Mouse (Mus musculus) embryo, embryonic 10 days (tissue): ENCODE data around the gene Eid3.

ENCODE experiments used
- DNase-seq: peaks from one replicate; pipeline ENCODE4 v3.0.0-alpha.2; 2015; ENCODE audit warnings: low spot score

Eid3 gene

DNA sequence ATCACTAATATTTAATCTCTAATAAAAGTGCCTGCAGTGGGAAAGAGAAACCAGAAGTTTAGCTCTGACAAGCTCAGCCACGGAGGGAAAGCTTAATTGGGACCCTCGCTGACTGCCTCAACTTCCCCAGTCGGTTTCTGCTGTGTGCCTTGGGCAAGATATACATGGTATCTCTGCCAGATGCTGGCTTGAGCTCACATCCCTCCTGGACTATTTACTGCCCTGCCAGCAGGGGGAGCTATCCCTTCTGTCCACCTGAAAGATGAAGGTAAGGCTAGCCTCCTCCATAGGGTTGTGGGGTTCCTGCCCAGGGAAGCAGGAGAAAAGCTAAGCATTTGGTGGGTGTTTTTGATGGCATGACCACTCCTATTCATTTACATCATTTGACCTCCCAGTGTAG is 43.8 kb downstream of the Eid3 start:
- no peak for DNase-seq

- DNase-seq: no peak
These were observed 46.8 kb downstream of the Eid3 start for GRCm38 (mm10) chr10:82913238-82913637.

DNA sequence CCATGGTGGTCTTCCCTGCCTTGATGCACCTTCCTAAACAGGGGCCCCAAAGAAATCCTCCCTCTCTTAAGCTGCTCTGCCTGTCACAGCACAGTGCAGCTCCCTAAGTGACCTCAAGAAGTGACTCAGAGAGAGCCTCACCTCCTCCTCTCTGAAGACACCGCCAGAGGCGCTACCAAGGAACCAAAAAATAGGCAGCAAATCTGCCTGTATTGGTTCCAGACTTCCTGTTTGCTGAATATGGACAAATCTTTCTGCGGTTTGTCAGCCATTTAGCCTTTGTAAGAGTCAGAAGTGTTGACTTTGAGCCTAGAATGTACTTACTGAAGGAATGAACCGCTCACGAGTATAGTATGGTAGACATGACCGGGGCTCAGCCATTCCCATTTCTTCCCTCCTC is 47.3 kb downstream of the Eid3 start:
- no peak for DNase-seq
